ENCODE assay signal across 20 mouse cellular contexts in the genomic region with DNA sequence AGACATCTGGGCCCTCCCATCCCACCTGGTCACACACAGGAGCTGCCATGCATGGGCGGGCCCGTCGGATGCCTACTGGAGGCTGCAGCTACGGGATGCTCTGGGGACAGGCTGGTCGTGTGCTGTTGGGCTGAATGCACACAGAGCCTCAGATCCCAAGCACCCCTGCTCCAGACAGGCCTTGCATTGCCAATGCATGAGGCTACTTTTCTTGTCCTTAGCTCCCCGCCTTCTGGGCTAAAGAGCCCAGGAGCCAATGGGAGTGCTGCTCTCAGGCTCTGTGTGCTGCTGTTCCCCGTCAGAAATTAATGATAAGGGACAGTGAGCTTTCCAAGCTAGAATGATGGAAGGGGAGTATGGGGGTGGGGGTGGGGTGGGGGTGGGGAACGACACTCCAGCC. TPM values are rescaled to one million over a fixed set of nuclear protein-coding genes. Genes with fewer than 3 reads are reported as not detected.
DNase-seq lines count a peak whose midpoint lies in the region; ATAC-seq and TF ChIP-seq lines count a peak whose summit lies in the region.
"Had no signal": no experiment of that assay in that cellular context is flagged by ENCODE, and none has a peak within 500 bp of the region (broad histone marks: within the 10 kb centered on the region; RNA-seq: fewer than 3 reads in every experiment).

No protein-coding gene starts in this region.

- no peak for TF ChIP-seq EP300 in heart, adult 2 months (IDR thresholded peaks at IDR 0.05; ENCODE audit: insufficient read depth, low read depth, low read length)

- 47% methylated on average over 8 of the region's 8 CpGs for WGBS in heart, adult 2 months
- WGBS in midbrain, embryonic 11.5 days: 61% methylated on average over 8 of the region's 8 CpGs
- 62% methylated on average over 8 of the region's 8 CpGs for WGBS in midbrain, embryonic 16.5 days
- 72% methylated on average over 8 of the region's 8 CpGs for WGBS in limb, embryonic 10.5 days

- H3K4me3 ChIP-seq in heart, adult 2 months: no peak overlapping the region
- no peak overlapping the region for H3K4me3 ChIP-seq in midbrain, embryonic 11.5 days (ENCODE audit: low read depth, low read length)
- H3K4me3 ChIP-seq in midbrain, embryonic 16.5 days (ENCODE audit: low read depth, low read length): no peak overlapping the region
- no peak overlapping the region for H3K4me3 ChIP-seq in limb, embryonic 10.5 days
- H3K4me3 ChIP-seq: hindbrain, embryonic 10.5 days; layer of hippocampus, adult 2 months; limb, embryonic 15.5 days; megakaryocyte, embryonic 14.5 days; stomach, embryonic 15.5 days had no signal

- H3K9me3 ChIP-seq in midbrain, embryonic 11.5 days (ENCODE audit: control insufficient read depth, low read length): no peaks in the 10 kb centered on the region
- no peaks in the 10 kb centered on the region for H3K9me3 ChIP-seq in midbrain, embryonic 16.5 days (replicated peaks; ENCODE audit: control insufficient read depth, low read length, poor library complexity, severe bottlenecking)
- H3K9me3 ChIP-seq in limb, embryonic 10.5 days (replicated peaks): no peaks in the 10 kb centered on the region
- H3K9me3 ChIP-seq: hindbrain, embryonic 10.5 days; limb, embryonic 15.5 days; megakaryocyte, embryonic 14.5 days; stomach, embryonic 15.5 days had no signal

- H3K79me2 ChIP-seq in heart, adult 2 months (replicated peaks; ENCODE audit: control insufficient read depth, insufficient read depth, low read length): no peaks in the 10 kb centered on the region

- H3K4me1 ChIP-seq in heart, adult 2 months (ENCODE audit: control insufficient read depth, insufficient read depth, low read length): peaks cover 17% of the 10 kb centered on the region
- peaks cover 9% of the 10 kb centered on the region for H3K4me1 ChIP-seq in midbrain, embryonic 11.5 days (ENCODE audit: control insufficient read depth, insufficient read depth, low read length)
- peaks cover 21% of the 10 kb centered on the region for H3K4me1 ChIP-seq in midbrain, embryonic 16.5 days (ENCODE audit: control insufficient read depth, insufficient read depth, low read length)
- peaks cover 65% of the 10 kb centered on the region for H3K4me1 ChIP-seq in limb, embryonic 10.5 days

- TF ChIP-seq CTCF in heart, adult 2 months (IDR thresholded peaks at IDR 0.05): no peak

- intact Hi-C loops in heart, adult 2 months (cut with DNase I): no loop called here
- intact Hi-C loops in left cerebral cortex, postnatal 25 days (cut with DNase I): no loop called here

- H3K27me3 ChIP-seq in heart, adult 2 months (ENCODE audit: control insufficient read depth, insufficient read depth, low read length): no peaks in the 10 kb centered on the region
- peaks cover 5% of the 10 kb centered on the region for H3K27me3 ChIP-seq in midbrain, embryonic 11.5 days (ENCODE audit: control insufficient read depth, insufficient read depth, low read length)
- peaks cover 4% of the 10 kb centered on the region; the same call in 1 of the 2 replicates for H3K27me3 ChIP-seq in midbrain, embryonic 16.5 days (ENCODE audit: control insufficient read depth, insufficient read depth, low read depth, low read length)
- H3K27me3 ChIP-seq in limb, embryonic 10.5 days (ENCODE audit: low read depth, poor library complexity, severe bottlenecking): peaks cover 31% of the 10 kb centered on the region

- H3K9ac ChIP-seq in heart, adult 2 months (ENCODE audit: low read depth, low read length): peak overlapping the region; percentile 30; the same call in 1 of the 2 replicates
- no peak overlapping the region for H3K9ac ChIP-seq in midbrain, embryonic 11.5 days (ENCODE audit: low read length)
- H3K9ac ChIP-seq in midbrain, embryonic 16.5 days (ENCODE audit: low read depth, low read length): no peak overlapping the region
- H3K9ac ChIP-seq: forebrain, postnatal 0 days; limb, embryonic 15.5 days; liver, embryonic 14.5 days; lung, embryonic 14.5 days; stomach, embryonic 15.5 days had no signal

- ATAC-seq in cerebellum, adult (ENCODE audit: insufficient number of reproducible peaks, low FRiP score, low TSS enrichment): no peak
- no peak for ATAC-seq in midbrain, embryonic 11.5 days (ENCODE audit: low FRiP score)
- ATAC-seq in midbrain, embryonic 16.5 days: no peak
- ATAC-seq: forebrain, postnatal 0 days had no signal

- TF ChIP-seq POLR2A in heart, adult 2 months (IDR thresholded peaks at IDR 0.05; ENCODE audit: insufficient read depth, low read depth, low read length): no peak

- no peaks in the 10 kb centered on the region for H3K36me3 ChIP-seq in heart, adult 2 months (ENCODE audit: control insufficient read depth, insufficient read depth, low read length)
- no peaks in the 10 kb centered on the region for H3K36me3 ChIP-seq in midbrain, embryonic 11.5 days (ENCODE audit: control insufficient read depth, insufficient read depth, low read length)
- no peaks in the 10 kb centered on the region for H3K36me3 ChIP-seq in midbrain, embryonic 16.5 days (ENCODE audit: control insufficient read depth, insufficient read depth, low read length)
- no peaks in the 10 kb centered on the region for H3K36me3 ChIP-seq in limb, embryonic 10.5 days
- H3K36me3 ChIP-seq: hindbrain, embryonic 10.5 days; limb, embryonic 15.5 days; stomach, embryonic 15.5 days had no signal

- H3K4me2 ChIP-seq in midbrain, embryonic 11.5 days: no peak overlapping the region
- no peak overlapping the region for H3K4me2 ChIP-seq in midbrain, embryonic 16.5 days (ENCODE audit: low read length)
- H3K4me2 ChIP-seq: limb, embryonic 15.5 days; lung, embryonic 14.5 days; stomach, embryonic 15.5 days had no signal

- peak; percentile 33 for DNase-seq in cerebellum, adult 9-11 months
- DNase-seq in heart, adult 2 months: peak in 1 of 2 experiments; percentile 54
- no peak for DNase-seq in heart, adult 8-10 months (ENCODE audit: low spot score)
- peak; percentile 68 for DNase-seq in midbrain, embryonic 11.5 days (ENCODE audit: low spot score, missing footprints)
- DNase-seq in limb, embryonic 10.5 days (ENCODE audit: low spot score): no peak
- DNase-seq in left cerebral cortex, postnatal 25 days (ENCODE audit: low spot score in 2 of 2): no peak
- DNase-seq: adrenal gland, postnatal 10 days; forebrain, postnatal 0 days; gastrocnemius, postnatal 36 days; layer of hippocampus, postnatal 36 days; lung, embryonic 14.5 days; thymus, postnatal 36 days had no signal

- peak overlapping the region; percentile 87 for H3K27ac ChIP-seq in heart, adult 2 months
- no peak overlapping the region for H3K27ac ChIP-seq in midbrain, embryonic 11.5 days (ENCODE audit: low read depth, low read length)
- H3K27ac ChIP-seq in midbrain, embryonic 16.5 days (ENCODE audit: low read length): no peak overlapping the region
- peak overlapping the region; percentile 34; the same call in 1 of the 2 replicates for H3K27ac ChIP-seq in limb, embryonic 10.5 days
- H3K27ac ChIP-seq: hindbrain, embryonic 10.5 days; layer of hippocampus, adult 2 months; limb, embryonic 15.5 days; liver, embryonic 14.5 days; stomach, embryonic 15.5 days had no signal

RNA-seq across cellular contexts. Expression of gene Nfatc2, which starts 17.0 kb away (rescaled TPM):
- 10 to 100 TPM; 11.2 to 18.3 TPM for total RNA-seq in heart, adult 2 months (2021)
- polyA plus RNA-seq in heart, adult 2 months (2012; rRNA removed): 10.2 and 12.8 TPM in 2 replicates
- total RNA-seq in heart, adult 8-10 months (2022): 10 to 100 TPM in 3 of 4 experiments, 1 to 10 TPM in 1; 9.8 to 19.2 (median 16.3) TPM
- 0.66 and 0.72 TPM in 2 replicates for polyA plus RNA-seq in midbrain, embryonic 11.5 days (2014; fragmentation: Nextera tagmentation; extraction: Ambion mirVana)
- polyA plus RNA-seq in midbrain, embryonic 16.5 days (2015; fragmentation: Nextera tagmentation; extraction: Ambion mirVana): 3.8 and 4.5 TPM in 2 replicates
- 1.0 and 3.2 TPM in 2 replicates for polyA plus RNA-seq in limb, embryonic 10.5 days (2016; fragmentation: Nextera tagmentation; extraction: Ambion mirVana)
- 10 to 100 TPM in 1 of 2 experiments, 1 to 10 TPM in 1; 8.5 to 14.3 TPM for total RNA-seq in left cerebral cortex, postnatal 25 days (2021)

Comparison
In these comparisons a context has a peak if more than half of its experiments do, and no peak if none do; other contexts are left out.
1. DNase-seq: peak in cerebellum, adult 9-11 months (single experiment) and midbrain, embryonic 11.5 days (single experiment); none in heart, adult 8-10 months (single experiment), limb, embryonic 10.5 days (single experiment) and left cerebral cortex, postnatal 25 days (0 of 2).
2. H3K27ac ChIP-seq: peak in heart, adult 2 months (single experiment) and limb, embryonic 10.5 days (single experiment); none in midbrain, embryonic 11.5 days (single experiment) and midbrain, embryonic 16.5 days (single experiment).